Mouse (Mus musculus) activated CD4-positive, CD25-positive, alpha-beta regulatory T cell (primary cell): Measurements from ENCODE around the gene Ankrd65. TPM values are rescaled to one million over a fixed set of nuclear protein-coding genes. Genes with fewer than 3 reads are reported as not detected.

Experiments used
- polyA plus RNA-seq, 2 experiments: library from polyadenylated mRNA; unstranded; fragments of 100-300 nt; shearing (Covaris generic); gene quantifications; one replicate each; pipeline ENCODE4 v1.2.1; 2017

Gene Ankrd65
- polyA plus RNA-seq: under 1 TPM in 1 of 2 experiments, not detected in 1; 0.66 TPM

GRCm38 (mm10) chr4:155790021-155790489 is at the start of gene Ankrd65:
Gene Ankrd65 (plus strand): TSS chr4:155790439.

GRCm38 (mm10) chr4:155760613-155761355 is 29.5 kb upstream of the Ankrd65 start, which contains the start of gene Atad3a:
Gene Atad3a (minus strand): TSS chr4:155761093.

GRCm38 (mm10) chr4:155774280-155774754 is 15.9 kb upstream of the Ankrd65 start, which contains the start of gene Vwa1:
Gene Vwa1 (minus strand): TSS chr4:155774698.

GRCm38 (mm10) chr4:155785819-155786218 is 4.4 kb upstream of the Ankrd65 start, which contains the start of gene Tmem88b:
Gene Tmem88b (minus strand): TSS chr4:155785874.

GRCm38 (mm10) chr4:155802741-155803339 is 12.6 kb downstream of the Ankrd65 start, which contains the start of gene Mrpl20:
Gene Mrpl20 (plus strand): TSS chr4:155802878.

GRCm38 (mm10) chr4:155811929-155812664 is 21.9 kb downstream of the Ankrd65 start, which contains the start of gene Ccnl2:
Gene Ccnl2 (plus strand): TSS chr4:155812489.

GRCm38 (mm10) chr4:155831205-155831766 is 41.0 kb downstream of the Ankrd65 start, which contains the start of gene Aurkaip1:
Gene Aurkaip1 (plus strand): TSS chr4:155831272.

GRCm38 (mm10) chr4:155839483-155839910 is 49.3 kb downstream of the Ankrd65 start, which contains the start of gene Mxra8:
Gene Mxra8 (plus strand): TSS chr4:155839680.

GRCm38 (mm10) chr4:155846871-155847578 is 56.8 kb downstream of the Ankrd65 start, which contains the start of gene Dvl1:
Gene Dvl1 (plus strand): TSS chr4:155847402.

Other genes starting within 250 kb of the Ankrd65 start
- gene Nadk, start 228.1 kb upstream of the Ankrd65 start, polyA plus RNA-seq: 100 to 1,000 TPM in 1 of 2 experiments, 10 to 100 TPM in 1; 95.0 to 127 TPM
- gene Slc35e2, start 189.0 kb upstream of the Ankrd65 start, polyA plus RNA-seq: 10 to 100 TPM in 1 of 2 experiments, 1 to 10 TPM in 1; 8.8 to 10.8 TPM
- gene Cdk11b, start 165.6 kb upstream of the Ankrd65 start, polyA plus RNA-seq: 100 to 1,000 TPM; 107 to 146 TPM
- gene Gm10563, start 145.0 kb upstream of the Ankrd65 start, polyA plus RNA-seq: not detected
- gene Mmp23, start 137.1 kb upstream of the Ankrd65 start, polyA plus RNA-seq: 1 to 10 TPM in 1 of 2 experiments, under 1 TPM in 1; 0.26 to 1.1 TPM
- 10 to 100 TPM; 21.5 to 27.7 TPM for gene Mib2, start 121.2 kb upstream of the Ankrd65 start, polyA plus RNA-seq
- gene Fndc10, start 96.1 kb upstream of the Ankrd65 start, polyA plus RNA-seq: 10 to 100 TPM in 1 of 2 experiments, 1 to 10 TPM in 1; 7.2 to 41.1 TPM
- 100 to 1,000 TPM; 177 to 184 TPM for gene Ssu72, start 85.6 kb upstream of the Ankrd65 start, polyA plus RNA-seq
- 1 to 10 TPM; 1.2 to 1.5 TPM for gene Tmem240, start 55.6 kb upstream of the Ankrd65 start, polyA plus RNA-seq
- gene Atad3a, start 29.3 kb upstream of the Ankrd65 start, polyA plus RNA-seq: 10 to 100 TPM; 45.1 to 52.5 TPM
- under 1 TPM in 1 of 2 experiments, not detected in 1; 0.25 TPM for gene Vwa1, start 15.7 kb upstream of the Ankrd65 start, polyA plus RNA-seq
- under 1 TPM in 1 of 2 experiments, not detected in 1; 0.05 TPM for gene Tmem88b, start 4.6 kb upstream of the Ankrd65 start, polyA plus RNA-seq
- gene Mrpl20, start 12.4 kb downstream of the Ankrd65 start, polyA plus RNA-seq: 100 to 1,000 TPM; 139 to 192 TPM
- 100 to 1,000 TPM; 248 to 258 TPM for gene Ccnl2, start 22.1 kb downstream of the Ankrd65 start, polyA plus RNA-seq
- gene Aurkaip1, start 40.8 kb downstream of the Ankrd65 start, polyA plus RNA-seq: 100 to 1,000 TPM; 185 to 200 TPM
- 1 to 10 TPM; 1.3 to 2.7 TPM for gene Mxra8, start 49.2 kb downstream of the Ankrd65 start, polyA plus RNA-seq
- 10 to 100 TPM; 38.5 to 41.0 TPM for gene Dvl1, start 57.0 kb downstream of the Ankrd65 start, polyA plus RNA-seq
- under 1 TPM; 0.37 to 0.61 TPM for gene Tas1r3, start 72.9 kb downstream of the Ankrd65 start, polyA plus RNA-seq
- gene Cptp, start 79.0 kb downstream of the Ankrd65 start, polyA plus RNA-seq: 10 to 100 TPM; 13.6 to 15.3 TPM
- 100 to 1,000 TPM in 1 of 2 experiments, 10 to 100 TPM in 1; 98.2 to 112 TPM for gene Ints11, start 79.1 kb downstream of the Ankrd65 start, polyA plus RNA-seq
- gene Pusl1, start 101.3 kb downstream of the Ankrd65 start, polyA plus RNA-seq: 10 to 100 TPM; 22.5 to 39.9 TPM
- 10 to 100 TPM; 16.0 to 29.5 TPM for gene Acap3, start 101.4 kb downstream of the Ankrd65 start, polyA plus RNA-seq
- 100 to 1,000 TPM; 140 to 160 TPM for gene Ube2j2, start 153.4 kb downstream of the Ankrd65 start, polyA plus RNA-seq
- 10 to 100 TPM; 15.8 to 29.0 TPM for gene C1qtnf12, start 171.9 kb downstream of the Ankrd65 start, polyA plus RNA-seq
- gene B3galt6, start 202.2 kb downstream of the Ankrd65 start, polyA plus RNA-seq: 1 to 10 TPM; 7.4 to 9.5 TPM
- 100 to 1,000 TPM; 563 to 617 TPM for gene Sdf4, start 202.4 kb downstream of the Ankrd65 start, polyA plus RNA-seq
- gene Tnfrsf4, start 223.4 kb downstream of the Ankrd65 start, polyA plus RNA-seq: 1,000 to 10,000 TPM in 1 of 2 experiments, 100 to 1,000 TPM in 1; 923 to 1,159 TPM
- 1,000 to 10,000 TPM in 1 of 2 experiments, 100 to 1,000 TPM in 1; 560 to 1,034 TPM for gene Tnfrsf18, start 235.7 kb downstream of the Ankrd65 start, polyA plus RNA-seq